Mouse (Mus musculus) heart, embryonic 13.5 days (tissue): ENCODE data around the gene Arpc3. TPM values are rescaled to one million over a fixed set of nuclear protein-coding genes. Genes with fewer than 3 reads are reported as not detected.
"Not testable (repeated sequence)": the region's sequence is repeated elsewhere in the genome, so short reads cannot be mapped to it uniquely, and the experiment has no call there.

Source experiments
- ATAC-seq: fragments of 200-750 bp; cut with Nextera tagmentation; 2 replicates; pipeline ENCODE4 v1.8.0; 2017; ENCODE audit warnings: moderate TSS enrichment; ENCODE audit not compliant: insufficient number of reproducible peaks, low FRiP score, low TSS enrichment; ENCODE audit errors: extremely low read depth
- H3K27ac ChIP-seq: fragments of 300-500 bp; sonication (generic); replicated peaks from 2 replicates; pipeline ENCODE4 v1.5.1; 2015; ENCODE audit warnings: moderate library complexity, mild to moderate bottlenecking, inconsistent platforms
- H3K27me3 ChIP-seq: fragments of 300-500 bp; sonication (generic); replicated peaks from 2 replicates; pipeline ENCODE4 v1.6.1; 2015; ENCODE audit warnings: mild to moderate bottlenecking, inconsistent platforms
- H3K36me3 ChIP-seq: fragments of 300-500 bp; sonication (generic); 2 replicates; pipeline ENCODE4 v1.6.1; 2015; ENCODE audit warnings: mild to moderate bottlenecking, inconsistent platforms
- H3K4me1 ChIP-seq: fragments of 300-500 bp; sonication (generic); 2 replicates; pipeline ENCODE4 v1.6.1; 2015; ENCODE audit warnings: inconsistent platforms
- H3K4me2 ChIP-seq: fragments of 300-500 bp; sonication (generic); 2 replicates; pipeline ENCODE4 v1.6.1; 2015; ENCODE audit warnings: inconsistent platforms, mild to moderate bottlenecking, moderate library complexity
- H3K4me3 ChIP-seq: fragments of 300-500 bp; sonication (generic); 2 replicates; pipeline ENCODE4 v1.5.1; 2015; ENCODE audit warnings: moderate library complexity, mild to moderate bottlenecking, inconsistent platforms
- H3K9ac ChIP-seq: fragments of 300-500 bp; sonication (generic); 2 replicates; pipeline ENCODE4 v1.6.1; 2015; ENCODE audit warnings: inconsistent platforms, mild to moderate bottlenecking, moderate library complexity
- H3K9me3 ChIP-seq: fragments of 300-500 bp; sonication (generic); 2 replicates; pipeline ENCODE4 v1.6.1; 2016; ENCODE audit warnings: inconsistent platforms
- WGBS: fragments of 180-500 bp; shearing (Covaris S2); methylation state at CpG from one replicate; pipeline ENCODE4 v1.1.7; 2015; ENCODE audit warnings: mixed read lengths; 5-methylcytosine and 5-hydroxymethylcytosine counted together
- polyA plus RNA-seq: library from polyadenylated mRNA; unstranded; fragments of >200 nt; fragmentation: Nextera tagmentation; extraction: Ambion mirVana; gene quantifications from 2 replicates; pipeline ENCODE4 v1.2.1, GENCODE M21; 2015

The Arpc3 gene
- polyA plus RNA-seq, 1 experiment from 2014 or later: 99.1 TPM

- no peak overlapping the region for H3K4me3 ChIP-seq
- whole genome bisulfite sequencing: 86% methylated on average over 12 of the region's 12 CpGs
- no peaks in the 10 kb centered on the region for H3K4me1 ChIP-seq
- no peak for ATAC-seq
- H3K9ac ChIP-seq: no peak overlapping the region
- H3K27ac ChIP-seq: no peak overlapping the region
- no peaks in the 10 kb centered on the region for H3K27me3 ChIP-seq
- no peak overlapping the region for H3K4me2 ChIP-seq
- no peaks in the 10 kb centered on the region for H3K9me3 ChIP-seq
- peaks cover 3% of the 10 kb centered on the region for H3K36me3 ChIP-seq
These were observed 23.8 kb downstream of the Arpc3 start for GRCm38 (mm10) chr5:122415465-122415864.

GRCm38 (mm10) chr5:122420676-122421075 is 29.0 kb downstream of the Arpc3 start:
- not testable (repeated sequence) for H3K27me3 ChIP-seq, H3K4me2 ChIP-seq
- 47% methylated on average over 4 of the region's 4 CpGs for WGBS

GRCm38 (mm10) chr5:122421271-122422068 is 29.8 kb downstream of the Arpc3 start, which contains the start of gene Anapc7:
Gene Anapc7, plus strand, starts transcription at chr5:122421693.
- Histone ChIP-seq H3K9me3 (no peaks in the 10 kb centered on the region), H3K27ac (peak within 1 kb of the TSS; percentile 85), H3K9ac (peak within 1 kb of the TSS; percentile 97), H3K4me1 (peaks cover 22% of the 10 kb centered on the region), H3K4me2 (peak within 1 kb of the TSS; percentile 92), H3K27me3 (no peaks in the 10 kb centered on the region), H3K36me3 (peaks cover 8% of the 10 kb centered on the region), H3K4me3 (peak within 1 kb of the TSS; percentile 99)
- ATAC-seq: no peak
- 20% methylated on average over 17 of the region's 17 CpGs for WGBS

More at GRCm38 (mm10) chr5:122420676-122421075, 29.0 kb downstream of the Arpc3 start:
- not testable (repeated sequence) for H3K9ac ChIP-seq, ATAC-seq, H3K27ac ChIP-seq, H3K4me3 ChIP-seq, H3K36me3 ChIP-seq, H3K9me3 ChIP-seq
- peaks cover 22% of the 10 kb centered on the region for H3K4me1 ChIP-seq

DNA sequence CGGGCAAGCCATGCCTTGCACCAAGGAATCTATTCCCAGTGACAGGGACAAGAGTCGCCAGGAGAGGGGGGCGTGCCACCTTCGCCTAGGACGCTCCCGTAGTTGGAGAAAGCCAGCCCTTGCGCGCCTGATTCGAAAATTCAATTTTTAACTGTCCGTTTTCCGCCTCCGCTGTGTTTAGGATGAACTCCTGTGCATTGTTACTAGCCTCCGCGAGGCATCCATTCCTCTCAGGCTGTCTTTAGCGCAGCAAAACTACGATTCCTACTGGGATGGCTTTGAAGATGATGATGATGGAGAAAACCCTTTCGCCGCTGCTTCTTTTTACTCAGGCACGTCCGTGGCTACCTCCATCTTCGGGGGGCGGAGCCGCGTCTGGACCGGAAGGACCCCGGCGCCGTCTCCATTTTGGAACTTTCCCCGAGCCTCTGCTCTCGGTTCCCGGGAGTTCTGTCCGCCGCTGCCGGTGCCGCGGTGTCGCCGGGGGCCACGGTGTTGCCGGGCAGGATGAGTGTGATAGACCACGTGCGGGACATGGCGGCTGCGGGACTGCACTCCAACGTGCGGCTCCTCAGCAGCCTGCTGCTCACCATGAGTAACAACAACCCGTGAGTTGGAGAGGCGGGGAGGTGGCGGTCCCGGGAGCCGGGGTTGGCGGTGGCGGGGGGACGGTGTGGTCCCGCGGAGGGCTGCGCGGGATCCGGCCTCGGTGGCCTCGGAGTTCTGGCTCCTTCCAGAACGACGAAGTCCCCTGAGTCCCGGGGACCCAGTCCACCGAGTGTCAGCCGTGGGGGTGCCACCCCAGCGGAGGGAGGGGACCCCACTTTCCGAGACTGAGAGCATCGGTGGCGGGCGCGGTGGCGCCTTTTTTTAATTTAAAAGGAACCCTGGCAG is 30.6 kb downstream of the Arpc3 start:
- Histone ChIP-seq H3K9me3 (no peaks in the 10 kb centered on the region), H3K27me3 (no peaks in the 10 kb centered on the region), H3K36me3 (peaks cover 12% of the 10 kb centered on the region), H3K4me2 (peak overlapping the region; percentile 92), H3K4me1 (peaks cover 22% of the 10 kb centered on the region), H3K9ac (peak overlapping the region; percentile 97), H3K27ac (peak overlapping the region; percentile 85), H3K4me3 (peak overlapping the region; percentile 99)
- under 1% methylated on average over 73 of the region's 73 CpGs for WGBS
- ATAC-seq: peak; percentile 82

DNA sequence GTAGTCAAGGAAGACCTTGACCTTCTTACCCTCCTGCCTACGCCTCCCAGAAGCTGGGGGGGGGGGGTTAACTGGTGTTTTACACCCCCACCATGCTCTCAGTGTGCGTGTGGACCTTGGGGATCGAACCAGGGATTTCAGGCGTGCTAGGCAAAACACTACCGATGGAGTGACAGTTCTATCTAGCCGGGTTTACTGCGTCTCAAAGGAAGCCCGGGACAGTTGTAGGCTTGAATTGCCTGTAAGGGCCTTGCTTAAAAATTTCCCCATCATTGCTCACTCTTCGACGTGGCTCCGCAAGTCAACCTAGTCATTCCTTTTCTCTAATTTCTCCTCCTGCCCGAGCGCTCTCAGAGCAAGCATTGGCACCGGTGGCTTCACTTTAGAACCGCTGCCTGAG is 31.4 kb downstream of the Arpc3 start:
- peak overlapping the region; percentile 99 for H3K4me3 ChIP-seq
- H3K27me3 ChIP-seq: no peaks in the 10 kb centered on the region
- no peaks in the 10 kb centered on the region for H3K9me3 ChIP-seq
- H3K4me2 ChIP-seq: peak overlapping the region; percentile 92
- peak overlapping the region; percentile 97 for H3K9ac ChIP-seq
- no peak for ATAC-seq
- peak overlapping the region; percentile 85 for H3K27ac ChIP-seq
- WGBS: 22% methylated on average over 15 of the region's 15 CpGs
- H3K4me1 ChIP-seq: peaks cover 22% of the 10 kb centered on the region
- H3K36me3 ChIP-seq: peaks cover 16% of the 10 kb centered on the region

DNA sequence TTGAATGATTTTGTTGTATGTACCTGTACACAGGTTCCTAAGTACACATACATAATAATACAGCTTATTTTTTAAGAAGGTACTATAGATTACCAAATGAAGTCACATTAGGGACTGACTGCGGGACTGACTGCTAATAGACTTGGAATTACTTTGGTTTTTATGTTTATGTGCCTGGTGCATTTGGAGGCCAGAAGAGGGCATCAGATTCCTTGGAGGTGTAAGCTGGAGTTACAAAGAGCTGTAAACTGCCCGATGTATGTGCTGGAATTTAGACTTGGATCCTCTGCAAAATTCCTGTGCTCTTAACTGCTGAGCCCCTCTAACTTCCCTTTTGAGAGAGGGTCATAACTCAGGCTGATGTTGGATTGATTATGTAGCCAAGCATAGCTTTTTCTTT is 33.9 kb downstream of the Arpc3 start:
- H3K4me2 ChIP-seq: no peak overlapping the region
- peaks cover 41% of the 10 kb centered on the region for H3K36me3 ChIP-seq
- no peak for ATAC-seq
- H3K27ac ChIP-seq: no peak overlapping the region
- H3K9me3 ChIP-seq: no peaks in the 10 kb centered on the region
- no peak overlapping the region for H3K4me3 ChIP-seq
- H3K9ac ChIP-seq: no peak overlapping the region
- no peaks in the 10 kb centered on the region for H3K27me3 ChIP-seq
- WGBS: 73% methylated on average over 2 of the region's 2 CpGs
- H3K4me1 ChIP-seq: peaks cover 22% of the 10 kb centered on the region

GRCm38 (mm10) chr5:122430036-122430775 is 38.5 kb downstream of the Arpc3 start:
- Histone ChIP-seq H3K27ac (no peak overlapping the region), H3K36me3 (peaks cover 84% of the 10 kb centered on the region), H3K9ac (no peak overlapping the region), H3K9me3 (no peaks in the 10 kb centered on the region), H3K27me3 (no peaks in the 10 kb centered on the region), H3K4me1 (no peaks in the 10 kb centered on the region), H3K4me2 (no peak overlapping the region), H3K4me3 (no peak overlapping the region)
- ATAC-seq: no peak
- 87% methylated on average over 4 of the region's 4 CpGs for WGBS

GRCm38 (mm10) chr5:122431221-122431620 is 39.5 kb downstream of the Arpc3 start:
- no peaks in the 10 kb centered on the region for H3K9me3 ChIP-seq
- no peaks in the 10 kb centered on the region for H3K27me3 ChIP-seq
- no peak overlapping the region for H3K4me2 ChIP-seq
- H3K27ac ChIP-seq: no peak overlapping the region
- no peak overlapping the region for H3K9ac ChIP-seq
- 80% methylated on average over 8 of the region's 8 CpGs for WGBS
- H3K36me3 ChIP-seq: peaks cover 92% of the 10 kb centered on the region
- no peaks in the 10 kb centered on the region for H3K4me1 ChIP-seq
- ATAC-seq: no peak
- no peak overlapping the region for H3K4me3 ChIP-seq

DNA sequence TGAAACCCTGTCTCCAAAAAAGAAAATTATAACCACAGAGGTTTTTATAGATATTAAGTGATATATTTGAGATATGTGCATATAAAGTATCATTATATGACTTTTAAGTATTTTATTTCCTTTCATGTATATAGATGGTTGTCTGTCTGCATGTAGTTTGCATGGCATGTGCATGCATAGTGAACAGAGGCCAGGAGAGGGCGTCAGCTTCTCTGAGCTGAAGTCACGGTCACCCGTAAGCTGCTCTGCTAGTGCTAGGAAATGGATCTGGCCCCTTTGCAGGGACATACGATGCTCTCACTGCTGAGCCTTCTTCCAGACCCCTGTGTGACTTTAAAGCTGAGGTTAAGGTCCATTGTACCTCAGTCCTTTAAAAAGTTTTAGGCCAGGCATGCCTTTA is 42.9 kb downstream of the Arpc3 start:
- Histone ChIP-seq H3K9me3 (no peaks in the 10 kb centered on the region), H3K27me3 (no peaks in the 10 kb centered on the region), H3K9ac (no peak overlapping the region), H3K4me2 (no peak overlapping the region), H3K27ac (no peak overlapping the region), H3K4me1 (peaks cover 5% of the 10 kb centered on the region), H3K4me3 (no peak overlapping the region), H3K36me3 (peaks cover 100% of the 10 kb centered on the region)
- ATAC-seq: no peak
- WGBS: 76% methylated on average over 4 of the region's 4 CpGs

- ATAC-seq: no peak
- H3K27ac ChIP-seq: peak overlapping the region; percentile 59
- H3K4me3 ChIP-seq: no peak overlapping the region
- peak overlapping the region; percentile 45; the same call in 1 of the 2 replicates for H3K9ac ChIP-seq
- H3K4me1 ChIP-seq: peaks cover 7% of the 10 kb centered on the region
- H3K36me3 ChIP-seq: peaks cover 100% of the 10 kb centered on the region
- no peaks in the 10 kb centered on the region for H3K9me3 ChIP-seq
- WGBS: 82% methylated on average over 19 of the region's 19 CpGs
- no peaks in the 10 kb centered on the region for H3K27me3 ChIP-seq
- no peak overlapping the region for H3K4me2 ChIP-seq
These were observed 47.9 kb downstream of the Arpc3 start for GRCm38 (mm10) chr5:122439400-122440094.
